Mouse (Mus musculus) kidney, postnatal 0 days (tissue): ENCODE measurements around the gene Csad. TPM values are rescaled to one million over a fixed set of nuclear protein-coding genes. Genes with fewer than 3 reads are reported as not detected.

Source experiments
- ATAC-seq: fragments of 200-750 bp; cut with Nextera tagmentation; replicated peaks from 2 replicates; pipeline ENCODE4 v1.8.0; 2017; ENCODE audit warnings: low read depth, moderate number of reproducible peaks, moderate TSS enrichment, moderate library complexity; ENCODE audit not compliant: low FRiP score
- DNase-seq: peaks from one replicate; pipeline ENCODE4 v3.0.0-alpha.2; 2016; ENCODE audit warnings: low spot score
- H3K27ac ChIP-seq: fragments of 300-500 bp; sonication (generic); 2 replicates; pipeline ENCODE4 v1.5.1; 2014; ENCODE audit warnings: mild to moderate bottlenecking
- H3K27me3 ChIP-seq: fragments of 300-500 bp; sonication (generic); 2 replicates; pipeline ENCODE4 v1.6.1; 2014; ENCODE audit warnings: low read length, mixed read lengths; ENCODE audit not compliant: insufficient read depth
- H3K36me3 ChIP-seq: fragments of 300-500 bp; sonication (generic); 2 replicates; pipeline ENCODE4 v1.6.1; 2014; ENCODE audit warnings: low read length, mixed read lengths; ENCODE audit not compliant: insufficient read depth
- H3K4me1 ChIP-seq: fragments of 300-500 bp; sonication (generic); replicated peaks from 2 replicates; pipeline ENCODE4 v1.6.1; 2014; ENCODE audit warnings: antibody characterized with exemption, low read length, mixed read lengths; ENCODE audit not compliant: insufficient read depth
- H3K4me2 ChIP-seq: fragments of 300-500 bp; sonication (generic); 2 replicates; pipeline ENCODE4 v1.6.1; 2014; ENCODE audit warnings: mild to moderate bottlenecking, low read length, moderate library complexity, mixed read lengths
- H3K4me3 ChIP-seq: fragments of 300-500 bp; sonication (generic); replicated peaks from 2 replicates; pipeline ENCODE4 v1.5.1; 2014; ENCODE audit warnings: low read depth, low read length
- H3K9ac ChIP-seq: fragments of 300-500 bp; sonication (generic); 2 replicates; pipeline ENCODE4 v1.6.1; 2014; ENCODE audit warnings: low read depth, low read length
- H3K9me3 ChIP-seq: fragments of 300-500 bp; sonication (generic); replicated peaks from 2 replicates; pipeline ENCODE4 v1.6.1; 2016; ENCODE audit warnings: low read length, inconsistent platforms, mixed read lengths
- CTCF ChIP-seq: IDR thresholded peaks from 2 replicates; pipeline ENCODE4 v1.5.1; 2016; ENCODE audit warnings: antibody characterized with exemption, low read depth, mild to moderate bottlenecking, moderate library complexity
- WGBS: fragments of 180-500 bp; shearing (Covaris S2); extraction: QIAGEN DNeasy Blood & Tissue Kit; methylation state at CpG from one replicate; pipeline ENCODE4 v1.1.7; 2014; 5-methylcytosine and 5-hydroxymethylcytosine counted together
- polyA plus RNA-seq: library from polyadenylated mRNA; unstranded; fragments of >200 nt; fragmentation: Nextera tagmentation; extraction: Ambion mirVana; gene quantifications from 2 replicates; pipeline ENCODE4 v1.2.1, GENCODE M21; 2015

Csad gene
- polyA plus RNA-seq, 1 experiment from 2014 or later, result 142 TPM

DNA sequence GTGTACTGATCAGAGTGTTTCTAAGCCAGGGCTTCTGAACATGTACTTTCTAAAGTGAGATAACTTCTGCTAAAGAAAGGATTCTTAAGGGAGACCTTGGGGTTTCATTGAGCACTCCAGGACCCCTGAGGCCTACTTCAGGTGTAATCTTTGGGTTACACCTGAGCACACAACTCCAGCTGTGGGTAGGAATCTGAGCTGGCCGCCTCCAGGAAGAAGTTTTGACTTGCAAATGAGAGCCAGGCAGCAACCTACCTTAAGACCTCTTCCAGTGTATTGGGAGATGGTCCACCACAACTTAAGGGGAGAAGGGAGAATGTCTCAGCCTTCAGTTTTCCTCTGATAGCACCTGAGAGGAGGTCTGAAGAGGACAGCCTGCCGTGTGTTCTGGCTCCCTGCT lies 9.6 kb upstream of the Csad start:
- TF ChIP-seq CTCF, result no peak
- WGBS, result 31% methylated on average over 2 of the region's 2 CpGs
- H3K9me3 ChIP-seq, result no peaks in the 10 kb centered on the region
- peaks cover 45% of the 10 kb centered on the region for H3K36me3 ChIP-seq
- H3K4me3 ChIP-seq, result no peak overlapping the region
- no peaks in the 10 kb centered on the region for H3K4me1 ChIP-seq
- no peak overlapping the region for H3K4me2 ChIP-seq
- H3K27ac ChIP-seq, result no peak overlapping the region
- H3K9ac ChIP-seq, result no peak overlapping the region
- H3K27me3 ChIP-seq, result no peaks in the 10 kb centered on the region
- DNase-seq (no peak), ATAC-seq (no peak)

DNA sequence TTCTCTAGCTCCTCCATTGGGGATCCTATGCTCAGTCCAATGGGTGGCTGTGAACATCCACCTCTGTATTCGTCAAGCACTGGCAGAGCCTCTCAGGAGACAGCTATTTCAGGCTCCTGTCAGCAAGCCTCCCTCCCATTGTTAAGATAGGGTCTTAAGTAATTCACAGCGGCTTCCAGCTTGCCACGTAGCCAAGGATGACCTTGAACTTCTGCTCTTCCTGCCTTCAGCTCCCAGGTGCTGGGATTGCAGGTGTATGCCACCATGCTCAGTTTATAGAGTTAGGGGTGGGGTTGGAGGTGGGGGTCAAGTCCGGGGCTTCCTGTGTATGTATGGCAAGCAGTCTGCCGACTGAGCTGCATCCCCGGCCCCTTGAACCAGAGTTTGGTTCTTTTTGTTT lies 7.4 kb upstream of the Csad start:
- Histone ChIP-seq H3K4me3 (no peak overlapping the region), H3K36me3 (peaks cover 64% of the 10 kb centered on the region), H3K27ac (no peak overlapping the region), H3K27me3 (no peaks in the 10 kb centered on the region), H3K9me3 (no peaks in the 10 kb centered on the region), H3K9ac (no peak overlapping the region), H3K4me1 (peaks cover 8% of the 10 kb centered on the region; the same call in 1 of the 2 replicates), H3K4me2 (no peak overlapping the region)
- ATAC-seq (no peak), DNase-seq (no peak)
- 72% methylated on average over 6 of the region's 6 CpGs for WGBS
- no peak for TF ChIP-seq CTCF

DNA sequence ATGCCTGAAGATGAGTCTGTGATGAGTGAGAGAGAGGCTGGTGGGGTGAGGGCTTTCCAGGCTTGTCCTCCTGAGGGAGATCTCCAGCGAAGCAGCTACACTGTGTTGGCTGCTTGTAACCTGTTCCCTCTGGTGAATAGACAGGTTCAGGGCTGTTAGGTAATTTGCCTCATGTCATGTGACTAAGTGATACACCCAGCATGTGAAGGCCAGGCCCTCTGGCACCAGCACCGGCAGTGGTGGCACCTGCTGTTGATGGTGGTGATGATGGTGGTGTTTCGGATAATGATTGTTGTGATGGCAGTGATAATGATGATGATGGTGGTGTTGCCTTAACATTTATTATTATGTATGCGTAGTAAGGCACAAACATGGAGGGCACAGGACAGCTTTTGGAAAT lies 6.3 kb upstream of the Csad start:
- H3K36me3 ChIP-seq, result peaks cover 65% of the 10 kb centered on the region
- 87% methylated on average over 4 of the region's 4 CpGs for WGBS

DNA sequence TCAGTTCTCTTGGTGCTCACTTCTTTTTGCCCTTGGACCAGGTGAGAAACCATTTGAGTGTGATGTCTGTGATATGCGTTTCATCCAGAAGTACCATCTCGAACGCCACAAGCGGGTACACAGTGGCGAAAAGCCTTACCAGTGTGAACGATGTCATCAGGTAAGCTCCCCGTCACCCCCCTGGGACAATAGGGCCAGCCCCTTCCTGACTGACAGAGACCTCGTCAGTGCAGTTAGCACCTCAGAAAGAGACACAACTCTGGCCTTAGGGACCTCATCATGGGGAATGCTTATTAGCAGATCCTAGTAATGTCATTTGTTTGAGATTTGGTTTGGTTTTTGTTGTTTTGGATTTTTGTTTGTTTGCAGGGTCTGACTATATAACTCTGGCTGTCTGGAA lies 4.6 kb upstream of the Csad start:
- 84% methylated on average over 8 of the region's 8 CpGs for WGBS
- peaks cover 57% of the 10 kb centered on the region for H3K36me3 ChIP-seq
- peaks cover 26% of the 10 kb centered on the region; the same call in 1 of the 2 replicates for H3K4me1 ChIP-seq
- no peak overlapping the region for H3K9ac ChIP-seq
- DNase-seq (no peak), ATAC-seq (no peak)
- H3K4me3 ChIP-seq, result no peak overlapping the region
- H3K9me3 ChIP-seq, result no peaks in the 10 kb centered on the region
- TF ChIP-seq CTCF, result no peak
- no peak overlapping the region for H3K27ac ChIP-seq
- H3K4me2 ChIP-seq, result no peak overlapping the region
- no peaks in the 10 kb centered on the region for H3K27me3 ChIP-seq

More for the DNA sequence above, 6.3 kb upstream of the Csad start:
- Histone ChIP-seq H3K9ac (no peak overlapping the region), H3K9me3 (no peaks in the 10 kb centered on the region), H3K27ac (no peak overlapping the region), H3K4me1 (peaks cover 15% of the 10 kb centered on the region; the same call in 1 of the 2 replicates), H3K4me3 (no peak overlapping the region), H3K4me2 (no peak overlapping the region), H3K27me3 (no peaks in the 10 kb centered on the region)
- ATAC-seq, result peak; percentile 38; the same call in 1 of the 2 replicates
- DNase-seq, result no peak
- no peak for TF ChIP-seq CTCF

DNA sequence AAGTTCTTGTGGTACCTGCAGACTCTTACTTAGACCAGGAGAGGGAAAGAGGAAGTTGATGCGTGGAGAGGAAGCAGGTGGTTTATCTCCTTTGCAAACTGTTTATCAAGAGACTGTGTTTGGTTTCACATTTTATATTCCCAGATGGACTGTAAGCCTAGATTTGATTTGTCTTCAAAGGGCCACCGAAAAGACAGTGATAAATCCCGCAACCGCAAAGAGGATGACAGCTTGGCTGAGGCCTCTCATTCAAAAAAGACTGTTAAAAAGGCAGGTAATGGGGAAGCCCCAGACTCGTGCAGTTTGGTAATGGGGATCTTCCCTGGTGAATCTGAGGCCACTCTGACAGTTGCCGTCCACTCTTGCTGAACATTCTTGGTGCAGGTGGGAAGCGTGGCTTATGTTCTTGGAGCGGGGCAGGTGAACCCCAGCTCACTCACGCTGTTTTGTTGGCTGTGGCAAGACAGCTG lies 3.6 kb upstream of the Csad start:
- WGBS, result 53% methylated on average over 9 of the region's 9 CpGs
- Histone ChIP-seq H3K4me1 (peaks cover 26% of the 10 kb centered on the region; the same call in 1 of the 2 replicates), H3K9ac (0 out of 2 replicates have a peak overlapping the region, but pooled peaks have one; percentile 14), H3K4me2 (peak overlapping the region; percentile 11; the same call in 1 of the 2 replicates), H3K27me3 (no peaks in the 10 kb centered on the region), H3K27ac (no peak overlapping the region), H3K4me3 (no peak overlapping the region), H3K9me3 (no peaks in the 10 kb centered on the region), H3K36me3 (peaks cover 49% of the 10 kb centered on the region)
- no peak for DNase-seq
- no peak for TF ChIP-seq CTCF
- ATAC-seq, result no peak

DNA sequence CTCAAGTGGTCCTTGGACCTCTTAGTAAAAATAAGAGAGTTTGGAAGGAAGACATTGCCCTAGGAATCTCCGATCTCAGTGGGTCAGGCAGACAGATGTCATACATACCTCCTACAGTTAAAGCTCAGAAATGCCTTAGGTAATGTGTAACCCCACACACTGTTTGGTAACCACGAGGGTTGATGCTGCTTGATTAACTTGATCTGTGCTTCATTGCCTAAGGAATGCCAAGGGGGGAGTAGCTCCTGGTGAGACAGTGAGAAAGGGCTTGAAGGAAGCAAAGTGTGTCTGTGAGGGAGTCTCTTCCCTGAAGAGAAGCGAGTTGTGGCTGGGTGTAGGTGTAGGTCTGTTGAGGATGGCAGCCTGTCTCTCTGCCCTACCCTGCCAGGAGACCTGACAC lies 2.8 kb upstream of the Csad start:
- H3K9me3 ChIP-seq, result no peaks in the 10 kb centered on the region
- DNase-seq, result peak; percentile 76
- 0 out of 2 replicates have a peak overlapping the region, but pooled peaks have one; percentile 11 for H3K4me2 ChIP-seq
- H3K4me3 ChIP-seq, result no peak overlapping the region
- 0 out of 2 replicates have a peak, but pooled peaks have one; percentile 12 for ATAC-seq
- H3K36me3 ChIP-seq, result peaks cover 42% of the 10 kb centered on the region
- peak overlapping the region; percentile 27; the same call in 1 of the 2 replicates for H3K27ac ChIP-seq
- no peaks in the 10 kb centered on the region for H3K27me3 ChIP-seq
- H3K9ac ChIP-seq, result 0 out of 2 replicates have a peak overlapping the region, but pooled peaks have one; percentile 5
- H3K4me1 ChIP-seq, result peaks cover 28% of the 10 kb centered on the region
- no peak for TF ChIP-seq CTCF
- 40% methylated on average over 3 of the region's 3 CpGs for WGBS
